8 mouse cellular contexts compared by ENCODE assay signal in genomic region chr17:83862134-83862881, GRCm38 (mm10). TPM values are rescaled to one million over a fixed set of nuclear protein-coding genes. Genes with fewer than 3 reads are reported as not detected.
A peak's percentile ranks its signal among the peaks of the same experiment; 100 is the strongest.
DNase-seq lines count a peak whose midpoint lies in the region; ATAC-seq and TF ChIP-seq lines count a peak whose summit lies in the region.

No protein-coding gene starts in this region.

- no peaks in the 10 kb centered on the region for H3K9me3 ChIP-seq in midbrain, embryonic 16.5 days (replicated peaks; ENCODE audit: control insufficient read depth, low read length, poor library complexity, severe bottlenecking)

- no peak for TF ChIP-seq CTCF in liver, adult 2 months (IDR thresholded peaks at IDR 0.05; ENCODE audit: low read depth, low read length)

- no peak for TF ChIP-seq POLR2A in liver, adult 2 months (IDR thresholded peaks at IDR 0.05; ENCODE audit: extremely low read depth, insufficient read depth, low read length)

- peak; percentile 68 for DNase-seq in layer of hippocampus, adult 11-12 months (ENCODE audit: low spot score)
- no peak for DNase-seq in layer of hippocampus, postnatal 36 days
- DNase-seq in cerebellum, postnatal 14 days, result peak; percentile 70 to 75
- DNase-seq in gastrocnemius, postnatal 4 days (ENCODE audit: low spot score in 2 of 2), result peak; percentile 45 to 56
- DNase-seq in liver, adult 2 months (ENCODE audit: extremely low read depth, low read depth, low spot score), result no peak
- peak; percentile 56 to 61 for DNase-seq in spleen, postnatal 36 days (ENCODE audit: low spot score in 2 of 2)

- peak overlapping the region; percentile 41 for H3K27ac ChIP-seq in liver, adult 2 months (replicated peaks; ENCODE audit: insufficient read depth, low read depth, low read length)
- peak overlapping the region; percentile 94 for H3K27ac ChIP-seq in midbrain, embryonic 16.5 days (ENCODE audit: low read length)

- H3K4me1 ChIP-seq in liver, adult 2 months (ENCODE audit: control insufficient read depth, insufficient read depth, low read length), result no peaks in the 10 kb centered on the region
- H3K4me1 ChIP-seq in midbrain, embryonic 16.5 days (ENCODE audit: control insufficient read depth, insufficient read depth, low read length), result peaks cover 3% of the 10 kb centered on the region

- peak overlapping the region; percentile 65 for H3K4me3 ChIP-seq in liver, adult 2 months (ENCODE audit: insufficient read depth, low read depth, low read length)
- peak overlapping the region; percentile 73 for H3K4me3 ChIP-seq in midbrain, embryonic 16.5 days (ENCODE audit: low read depth, low read length)

- ATAC-seq in inflammation-experienced regulatory T-cells, adult 6 months, result peak; percentile 64
- peak; percentile 88 for ATAC-seq in midbrain, embryonic 16.5 days

- H3K79me2 ChIP-seq in liver, adult 2 months (ENCODE audit: control insufficient read depth, insufficient read depth, low read length), result no peaks in the 10 kb centered on the region

- H3K36me3 ChIP-seq in liver, adult 2 months (ENCODE audit: control insufficient read depth, insufficient read depth, low read length), result no peaks in the 10 kb centered on the region
- H3K36me3 ChIP-seq in midbrain, embryonic 16.5 days (ENCODE audit: control insufficient read depth, insufficient read depth, low read length), result no peaks in the 10 kb centered on the region

- WGBS in liver, adult 2 months, result 1% methylated on average over 26 of the region's 27 CpGs
- WGBS in midbrain, embryonic 16.5 days, result 0% methylated on average over 27 of the region's 27 CpGs

- H3K4me2 ChIP-seq in midbrain, embryonic 16.5 days (ENCODE audit: low read length), result peak overlapping the region; percentile 65

- H3K27me3 ChIP-seq in liver, adult 2 months (ENCODE audit: control insufficient read depth, insufficient read depth, low read length), result no peaks in the 10 kb centered on the region
- H3K27me3 ChIP-seq in midbrain, embryonic 16.5 days (ENCODE audit: control insufficient read depth, insufficient read depth, low read depth, low read length), result no peaks in the 10 kb centered on the region

- peak overlapping the region; percentile 42 for H3K9ac ChIP-seq in liver, adult 2 months (ENCODE audit: low read depth, low read length)
- peak overlapping the region; percentile 87 for H3K9ac ChIP-seq in midbrain, embryonic 16.5 days (ENCODE audit: low read depth, low read length)

RNA-seq across cellular contexts. Expression of gene Haao, which starts 14.5 kb away (rescaled TPM):
- not detected for total RNA-seq in layer of hippocampus, postnatal 36 days (2021)
- total RNA-seq in gastrocnemius, postnatal 4 days (2021), result under 1 TPM in 1 of 2 experiments, not detected in 1; 0.54 TPM
- polyA plus RNA-seq in inflammation-experienced regulatory T-cells, adult 6 months (2017; shearing (Covaris generic)), result 1 to 10 TPM in 2 of 3 experiments, under 1 TPM in 1; 0.89 to 4.4 (median 1.1) TPM
- 588 and 626 TPM in 2 replicates for total RNA-seq in liver, adult 2 months (2014; rRNA removed)
- 835 and 840 TPM in 2 replicates for polyA plus RNA-seq in liver, adult 2 months (2012; rRNA removed)
- 0.23 TPM in 1 of 2 replicates, not detected in the other for polyA plus RNA-seq in midbrain, embryonic 16.5 days (2015; fragmentation: Nextera tagmentation; extraction: Ambion mirVana)

Comparison
In these comparisons a context has a peak if more than half of its experiments do, and no peak if none do; other contexts are left out.
1. DNase-seq: peak in layer of hippocampus, adult 11-12 months (single experiment), cerebellum, postnatal 14 days (2 of 2), gastrocnemius, postnatal 4 days (2 of 2) and spleen, postnatal 36 days (2 of 2); none in layer of hippocampus, postnatal 36 days (0 of 2) and liver, adult 2 months (single experiment).
2. RNA of gene Haao, which starts 14.5 kb away (total RNA-seq): 588 to 626 TPM in liver, adult 2 months; 0.54 TPM in gastrocnemius, postnatal 4 days and not detected in layer of hippocampus, postnatal 36 days; every median in the first group is over 100 times any median in the second.